Mouse (Mus musculus) ES-E14 (cell line): ENCODE data around the gene Rnf130.

ENCODE experiments used
- CHD2 ChIP-seq: IDR thresholded peaks from 2 replicates; pipeline ENCODE4 v1.6.1; 2014; ENCODE audit warnings: mild to moderate bottlenecking, low read depth, low read length, inconsistent platforms
- ZC3H11A ChIP-seq: IDR thresholded peaks from 2 replicates; pipeline ENCODE4 v1.6.1; 2012; ENCODE audit warnings: low read depth, mild to moderate bottlenecking, inconsistent platforms, low read length, borderline replicate concordance
- ZNF384 ChIP-seq: IDR thresholded peaks from 2 replicates; pipeline ENCODE4 v1.6.1; 2012; ENCODE audit warnings: low read depth, low read length, inconsistent platforms

DNA sequence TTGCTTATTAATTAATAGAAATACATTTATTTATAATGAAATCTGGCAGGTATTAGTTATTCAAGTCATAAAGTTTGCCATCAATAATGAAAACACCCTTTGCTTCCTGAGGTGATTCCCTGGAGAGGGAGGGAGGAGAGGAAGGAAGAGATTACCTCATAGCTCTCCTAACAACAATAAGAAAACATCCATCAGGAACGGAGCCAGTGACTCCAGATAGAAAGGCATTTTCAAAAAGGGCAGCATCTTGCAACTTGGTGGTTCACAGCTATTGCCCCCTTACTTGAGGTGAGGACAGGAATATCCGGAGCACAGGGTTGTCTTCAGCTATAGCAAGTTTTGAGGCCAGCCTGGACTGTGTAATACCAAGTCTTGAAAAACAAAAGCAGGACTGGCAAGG is 40.9 kb downstream of the Rnf130 start:
- TF ChIP-seq CHD2 (no peak), ZC3H11A (no peak), ZNF384 (no peak)
